Mouse (Mus musculus) testis, postnatal 14 days (tissue): ENCODE data around the gene Atrnl1.
"Not testable (repeated sequence)": the region's sequence is repeated elsewhere in the genome, so short reads cannot be mapped to it uniquely, and the experiment has no call there.

Source experiments
- DNase-seq: peaks from one replicate; pipeline ENCODE4 v3.0.0; 2021; ENCODE audit warnings: low spot score

The Atrnl1 gene

DNA sequence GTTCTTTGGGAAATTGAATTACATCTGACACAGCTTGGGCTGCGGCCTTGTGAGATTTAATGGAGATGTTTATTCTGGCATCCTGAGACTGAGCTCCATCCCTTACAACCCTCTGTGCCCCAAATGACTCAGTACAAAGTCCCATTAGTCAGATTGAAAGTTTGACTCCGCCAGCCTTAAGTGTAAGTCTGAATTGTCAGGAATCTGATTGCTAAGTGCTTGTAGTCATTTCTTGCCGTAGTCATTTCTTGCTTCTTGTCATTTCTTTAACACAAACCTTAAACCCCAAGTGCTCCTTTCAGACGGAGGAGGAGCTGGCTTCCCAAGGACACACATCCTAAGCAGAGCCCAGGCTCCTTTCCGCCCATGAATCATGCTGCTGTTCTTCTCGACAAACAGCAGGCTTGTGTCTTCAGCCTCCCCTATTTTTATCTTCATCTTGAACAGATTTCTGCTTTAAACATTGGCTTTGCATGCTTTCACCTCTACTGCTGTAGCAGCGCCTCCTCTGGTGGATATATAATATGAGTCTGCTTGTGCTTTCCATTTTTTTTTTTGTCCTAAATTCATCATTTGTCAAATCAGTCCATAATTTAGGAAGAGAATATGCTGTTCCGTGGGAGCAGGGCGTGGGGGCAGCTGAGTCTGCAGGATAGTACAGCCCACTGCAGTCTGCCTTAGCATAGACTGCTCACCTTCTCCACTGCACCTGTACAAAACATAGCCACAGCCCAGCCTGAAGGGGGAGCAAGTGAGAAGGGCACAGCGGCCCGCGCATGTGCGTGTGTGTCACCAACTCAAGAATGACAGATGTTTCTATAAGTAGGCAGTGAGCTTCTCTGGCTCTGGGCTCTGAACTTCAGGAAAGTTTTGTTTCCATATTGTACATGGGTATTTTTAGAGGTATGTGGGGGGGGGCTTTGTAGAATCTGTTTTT is 214.7 kb downstream of the Atrnl1 start:
- DNase-seq: peak; percentile 19

DNA sequence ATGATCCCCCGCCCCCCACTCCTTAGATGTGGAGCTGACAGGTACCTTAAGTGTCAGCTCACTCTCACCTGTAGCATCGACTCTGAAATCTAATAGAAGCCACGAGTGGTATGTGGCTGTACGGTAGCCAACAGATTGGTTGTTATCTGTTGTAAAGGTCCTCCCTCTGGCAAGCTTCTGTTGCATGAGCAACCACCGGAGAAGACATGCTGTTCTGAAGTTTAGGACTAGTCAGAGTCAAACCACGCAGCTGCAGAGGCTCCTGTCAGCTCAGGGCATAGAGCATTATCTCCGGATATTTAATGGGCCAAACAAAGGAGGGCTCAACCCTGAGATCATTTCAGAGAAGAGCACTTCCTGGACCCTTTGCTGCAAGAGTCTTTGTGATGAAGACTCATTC is 222.2 kb downstream of the Atrnl1 start:
- DNase-seq: no peak

DNA sequence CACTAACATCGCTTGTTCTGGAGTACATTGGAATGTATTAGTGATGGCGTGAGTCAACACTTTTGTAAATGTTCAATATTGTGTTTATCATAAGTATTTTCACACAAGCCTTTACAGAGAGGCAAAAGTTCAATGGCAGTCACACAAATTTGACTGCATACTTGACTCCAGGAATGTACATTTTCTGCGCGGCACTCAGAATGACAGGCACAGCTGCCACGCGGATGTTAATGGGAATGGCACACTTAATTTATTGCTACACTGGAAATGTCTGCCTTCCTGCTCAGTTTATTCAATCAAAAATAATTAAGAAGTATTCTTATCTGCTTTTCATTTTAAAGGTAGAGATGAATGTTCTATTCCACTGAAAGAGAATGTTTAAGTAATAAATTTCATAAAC is 227.0 kb downstream of the Atrnl1 start:
- no peak for DNase-seq

- no peak for DNase-seq
These were observed 227.7 kb downstream of the Atrnl1 start for GRCm38 (mm10) chr19:57838546-57838945.

GRCm38 (mm10) chr19:57849915-57850314 is 239.1 kb downstream of the Atrnl1 start:
- DNase-seq: no peak

DNA sequence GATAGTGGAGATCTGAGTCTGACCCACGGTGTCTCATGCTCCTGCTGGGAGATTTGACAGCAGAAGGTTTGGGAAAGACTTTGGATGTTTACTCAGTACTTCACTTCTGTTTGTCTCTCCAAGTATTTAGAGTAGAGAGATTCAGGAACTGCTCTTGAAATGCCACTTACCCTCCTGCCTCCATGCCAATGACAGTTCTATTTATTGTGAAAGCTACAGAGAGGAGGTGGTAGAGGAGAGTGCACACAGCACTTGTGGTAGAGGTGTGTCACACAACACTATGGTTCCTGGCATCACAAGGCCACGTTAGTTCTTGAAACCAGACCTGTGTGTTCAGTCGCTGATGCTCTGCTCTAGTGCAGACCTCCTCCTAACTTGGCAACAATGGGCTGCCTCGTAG is 257.5 kb downstream of the Atrnl1 start:
- DNase-seq: no peak

DNA sequence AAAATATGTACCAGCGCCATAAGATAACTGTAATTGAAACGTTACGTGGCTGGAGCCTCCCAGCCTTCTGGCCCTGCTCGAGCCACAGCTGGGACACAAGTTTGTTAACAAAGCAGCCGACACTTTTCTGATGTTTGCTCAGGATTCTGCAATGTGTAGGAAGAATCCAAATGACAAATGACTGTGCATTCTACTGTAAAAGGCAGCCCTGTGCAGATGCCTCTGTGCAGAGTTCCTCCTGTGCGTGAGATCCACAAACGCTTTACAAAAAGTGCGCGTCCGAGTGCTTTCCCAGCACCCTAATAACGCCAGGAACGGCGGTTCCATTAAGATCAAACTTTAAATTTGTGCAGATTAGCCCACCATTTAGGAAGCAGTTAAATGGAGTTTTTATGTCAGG is 260.0 kb downstream of the Atrnl1 start:
- DNase-seq: no peak

- no peak for DNase-seq
These were observed 265.2 kb downstream of the Atrnl1 start for GRCm38 (mm10) chr19:57876057-57876456.

DNA sequence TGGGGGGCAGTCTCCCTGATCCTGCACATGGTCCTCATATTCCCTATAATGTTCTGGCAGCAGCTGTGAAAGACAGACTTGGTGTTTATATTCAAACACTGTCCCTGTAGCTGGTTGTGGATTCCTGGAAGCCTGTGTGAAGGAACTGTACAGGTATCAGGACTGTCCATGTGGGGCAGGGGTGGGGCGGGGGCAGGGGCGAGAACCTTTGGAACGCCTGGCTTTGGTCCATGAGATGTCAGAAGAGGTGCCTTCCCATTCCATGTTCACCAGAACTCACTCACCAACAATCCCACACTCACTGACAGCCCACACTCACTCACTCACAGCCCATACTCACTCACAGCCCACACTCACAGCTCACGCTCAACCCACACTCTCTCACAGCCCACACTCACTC is 266.5 kb downstream of the Atrnl1 start:
- DNase-seq: no peak

- no peak for DNase-seq
These were observed 267.7 kb downstream of the Atrnl1 start for GRCm38 (mm10) chr19:57878583-57878982.

DNA sequence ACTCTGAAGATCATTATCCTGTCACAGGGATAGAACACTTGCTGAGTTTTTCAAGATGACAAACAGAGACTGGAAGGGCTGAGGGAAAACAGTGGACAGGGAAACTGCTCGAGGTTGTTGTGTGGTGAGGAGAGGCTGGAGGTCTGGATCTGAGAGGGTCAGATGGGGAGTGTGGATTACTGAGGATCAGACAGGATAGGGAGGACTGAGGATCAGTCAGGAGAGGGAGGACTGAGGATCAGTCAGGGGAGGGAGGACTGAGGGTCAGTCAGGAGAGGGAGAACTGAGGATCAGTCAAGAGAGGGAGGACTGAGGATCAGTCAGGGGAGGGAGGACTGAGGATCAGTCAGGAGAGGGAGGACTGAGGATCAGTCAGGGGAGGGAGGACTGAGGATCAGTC is 269.0 kb downstream of the Atrnl1 start:
- not testable (repeated sequence) for DNase-seq

DNA sequence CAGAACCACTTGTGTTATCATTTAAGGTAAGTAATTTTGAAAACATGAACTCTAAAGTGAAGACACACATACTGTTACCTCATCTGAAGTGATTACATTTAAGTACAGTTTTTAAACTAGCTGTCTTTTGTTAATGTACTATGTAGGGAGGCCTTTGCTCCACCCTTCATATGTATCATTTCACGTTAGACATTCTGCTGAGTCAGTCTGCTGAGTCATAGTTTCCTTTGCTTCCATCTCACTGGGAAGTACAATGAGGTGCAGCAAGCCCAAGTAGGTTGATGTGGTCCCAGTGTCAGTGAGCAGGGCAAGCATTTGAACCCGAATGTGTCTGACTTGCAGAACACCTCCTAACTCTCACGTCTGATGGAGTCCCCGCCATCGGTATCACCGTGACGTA is 271.1 kb downstream of the Atrnl1 start:
- DNase-seq: no peak

GRCm38 (mm10) chr19:57888871-57889270 is 278.0 kb downstream of the Atrnl1 start:
- no peak for DNase-seq

DNA sequence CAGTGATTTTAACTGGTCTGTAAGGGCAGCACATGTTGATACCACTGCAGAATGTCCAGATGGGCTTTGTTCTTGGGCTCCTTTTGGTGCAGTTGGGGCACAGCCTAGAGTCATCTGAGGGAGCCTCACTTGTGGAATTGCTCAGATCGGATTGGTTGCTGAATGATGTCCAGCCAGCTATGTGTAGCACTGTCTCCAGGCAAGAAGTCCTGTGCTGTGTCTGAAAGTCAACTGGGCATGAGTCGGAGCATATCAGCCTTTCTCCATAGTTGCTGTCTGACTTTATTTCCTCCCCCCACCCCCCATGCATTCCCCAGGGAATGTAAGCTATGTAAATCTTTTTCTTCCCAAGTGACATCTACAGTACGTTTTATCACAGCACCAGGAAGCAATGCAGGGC is 278.9 kb downstream of the Atrnl1 start:
- no peak for DNase-seq

DNA sequence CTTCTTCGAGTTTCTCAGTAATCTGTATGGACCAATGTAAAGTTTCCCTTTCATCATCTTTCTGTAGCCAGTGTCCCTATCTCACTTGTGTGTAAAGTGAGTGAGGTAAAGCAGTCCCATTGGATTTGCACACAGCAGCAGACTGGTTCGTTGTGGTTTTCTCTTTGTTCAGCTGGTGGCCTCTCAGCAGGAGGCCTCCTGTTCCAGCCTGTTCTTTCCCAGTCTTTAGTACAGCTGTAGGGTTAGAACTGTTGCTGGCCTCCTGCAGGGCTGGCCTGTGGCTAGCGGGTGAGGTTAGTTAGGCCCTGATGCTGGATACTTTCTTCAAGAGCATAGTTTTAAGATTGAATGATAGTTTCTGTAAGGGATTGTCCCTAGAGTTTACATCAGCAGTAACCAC is 280.1 kb downstream of the Atrnl1 start:
- DNase-seq: no peak

- no peak for DNase-seq
These were observed 283.4 kb downstream of the Atrnl1 start for GRCm38 (mm10) chr19:57894191-57894590.

DNA sequence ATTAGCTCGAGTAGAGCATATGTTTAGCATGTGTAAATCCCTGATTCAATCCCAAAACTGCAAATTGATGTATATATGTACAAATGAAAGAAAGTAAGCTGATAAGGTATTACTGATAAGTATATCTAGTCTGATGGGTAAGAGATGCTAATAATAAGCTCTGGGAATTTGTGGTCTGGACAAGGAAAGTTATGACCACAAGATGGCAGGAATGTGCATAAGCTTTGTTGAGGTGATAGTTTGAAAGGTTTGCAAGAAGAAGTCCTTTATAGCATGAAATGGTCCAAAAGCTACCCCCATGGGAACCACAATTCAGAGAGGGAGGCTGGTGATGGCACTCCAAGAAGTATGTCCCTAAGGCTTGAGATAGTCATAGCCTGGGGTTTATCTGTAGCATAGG is 289.2 kb downstream of the Atrnl1 start:
- DNase-seq: no peak

GRCm38 (mm10) chr19:57909466-57909865 is 298.6 kb downstream of the Atrnl1 start:
- no peak for DNase-seq

GRCm38 (mm10) chr19:57910650-57911049 is 299.8 kb downstream of the Atrnl1 start:
- no peak for DNase-seq

- no peak for DNase-seq
These were observed 305.5 kb downstream of the Atrnl1 start for GRCm38 (mm10) chr19:57916325-57916724.

GRCm38 (mm10) chr19:57922991-57923390 is 312.2 kb downstream of the Atrnl1 start:
- no peak for DNase-seq

DNA sequence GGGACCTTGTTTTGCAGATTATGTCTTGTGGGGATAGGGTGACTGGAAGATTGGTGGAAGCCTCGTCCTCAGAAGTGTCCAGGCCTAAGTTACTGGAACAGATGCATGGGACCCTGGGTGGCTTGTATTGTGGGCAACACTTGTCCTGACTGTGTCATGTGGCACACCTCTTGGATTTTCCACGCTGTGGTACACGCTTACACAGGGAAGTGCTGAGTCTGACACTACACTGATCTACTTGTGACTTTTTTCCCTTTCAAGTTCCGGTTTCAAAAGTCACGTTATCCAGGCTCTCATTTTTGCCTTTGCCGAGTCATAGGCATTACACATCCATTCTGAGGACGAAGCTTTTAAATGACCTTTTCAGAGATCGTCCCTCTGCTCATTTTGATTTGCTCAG is 314.0 kb downstream of the Atrnl1 start:
- no peak for DNase-seq

GRCm38 (mm10) chr19:57925681-57926080 is 314.8 kb downstream of the Atrnl1 start:
- DNase-seq: no peak
